Comparison of ENCODE assay signal across 31 mouse cellular contexts in the genomic region with DNA sequence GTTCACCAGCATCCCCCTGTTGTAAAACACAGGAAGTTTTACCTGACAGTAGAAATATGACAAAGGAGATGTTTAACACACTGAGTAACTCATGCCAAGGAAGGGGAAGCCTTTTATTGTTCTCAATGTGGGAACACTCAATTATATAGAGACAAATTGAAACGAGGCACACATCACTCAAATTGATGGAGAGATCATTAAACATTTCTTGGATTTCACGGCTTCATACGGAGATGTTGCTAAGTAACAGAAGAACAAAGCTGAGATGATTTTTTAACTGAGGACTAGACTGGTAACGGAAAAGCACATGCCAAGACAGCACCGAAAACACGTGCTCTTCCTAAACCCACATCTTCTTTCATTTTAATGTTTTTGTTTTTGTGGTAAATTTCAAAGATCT.
A peak's percentile ranks its signal among the peaks of the same experiment; 100 is the strongest.
DNase-seq lines count a peak whose midpoint lies in the region; ATAC-seq lines count a peak whose summit lies in the region.
"Had no signal": no experiment of that assay in that cellular context is flagged by ENCODE, and none has a peak within 500 bp of the region (broad histone marks: within the 10 kb centered on the region; RNA-seq: fewer than 3 reads in every experiment).

No protein-coding gene starts in this region.

- peaks cover 3% of the 10 kb centered on the region; the same call in 1 of the 2 replicates for H3K9me3 ChIP-seq in forebrain, embryonic 10.5 days
- peaks cover 3% of the 10 kb centered on the region; the same call in 1 of the 2 replicates for H3K9me3 ChIP-seq in forebrain, embryonic 11.5 days (ENCODE audit: control insufficient read depth, low read length)
- no peaks in the 10 kb centered on the region; the same call in 1 of the 2 replicates for H3K9me3 ChIP-seq in midbrain, embryonic 16.5 days (replicated peaks; ENCODE audit: control insufficient read depth, low read length, poor library complexity, severe bottlenecking)
- no peaks in the 10 kb centered on the region for H3K9me3 ChIP-seq in midbrain, embryonic 13.5 days
- no peaks in the 10 kb centered on the region; the same call in 1 of the 2 replicates for H3K9me3 ChIP-seq in forebrain, embryonic 16.5 days (ENCODE audit: control insufficient read depth, low read length)
- H3K9me3 ChIP-seq in intestine, embryonic 15.5 days = no peaks in the 10 kb centered on the region
- H3K9me3 ChIP-seq in neural tube, embryonic 15.5 days (replicated peaks) = no peaks in the 10 kb centered on the region
- H3K9me3 ChIP-seq: embryonic facial prominence, embryonic 12.5 days; heart, embryonic 12.5 days; limb, embryonic 10.5 days; limb, embryonic 15.5 days; liver, embryonic 13.5 days; stomach, embryonic 15.5 days had no signal

- H3K4me3 ChIP-seq in forebrain, embryonic 10.5 days = no peak overlapping the region
- H3K4me3 ChIP-seq in forebrain, embryonic 11.5 days (ENCODE audit: low read depth, low read length) = no peak overlapping the region
- no peak overlapping the region for H3K4me3 ChIP-seq in midbrain, embryonic 16.5 days (ENCODE audit: low read depth, low read length)
- no peak overlapping the region for H3K4me3 ChIP-seq in midbrain, embryonic 13.5 days (replicated peaks)
- H3K4me3 ChIP-seq in forebrain, embryonic 16.5 days (replicated peaks; ENCODE audit: low read length) = no peak overlapping the region
- no peak overlapping the region for H3K4me3 ChIP-seq in intestine, embryonic 15.5 days (replicated peaks)
- H3K4me3 ChIP-seq in neural tube, embryonic 15.5 days (replicated peaks) = no peak overlapping the region
- H3K4me3 ChIP-seq: embryonic facial prominence, embryonic 12.5 days; heart, adult 2 months; heart, embryonic 12.5 days; limb, embryonic 10.5 days; limb, embryonic 15.5 days; liver, embryonic 13.5 days; stomach, embryonic 15.5 days had no signal

- 76% methylated on average over 6 of the region's 6 CpGs for WGBS in forebrain, embryonic 10.5 days
- WGBS in forebrain, embryonic 11.5 days = 57% methylated on average over 6 of the region's 6 CpGs
- 37% methylated on average over 6 of the region's 6 CpGs for WGBS in midbrain, embryonic 16.5 days
- WGBS in midbrain, embryonic 13.5 days = 59% methylated on average over 6 of the region's 6 CpGs
- 27% methylated on average over 6 of the region's 6 CpGs for WGBS in forebrain, embryonic 16.5 days
- 77% methylated on average over 6 of the region's 6 CpGs for WGBS in intestine, embryonic 15.5 days
- 45% methylated on average over 6 of the region's 6 CpGs for WGBS in neural tube, embryonic 15.5 days

- no peak overlapping the region for H3K9ac ChIP-seq in forebrain, embryonic 11.5 days (ENCODE audit: low read length)
- no peak overlapping the region for H3K9ac ChIP-seq in midbrain, embryonic 16.5 days (ENCODE audit: low read depth, low read length)
- H3K9ac ChIP-seq in midbrain, embryonic 13.5 days (replicated peaks) = no peak overlapping the region
- H3K9ac ChIP-seq in forebrain, embryonic 16.5 days (replicated peaks; ENCODE audit: low read depth, low read length) = no peak overlapping the region
- H3K9ac ChIP-seq in intestine, embryonic 15.5 days = no peak overlapping the region
- H3K9ac ChIP-seq in neural tube, embryonic 15.5 days (replicated peaks) = no peak overlapping the region
- H3K9ac ChIP-seq: embryonic facial prominence, embryonic 12.5 days; heart, embryonic 12.5 days; limb, embryonic 15.5 days; liver, embryonic 13.5 days; stomach, embryonic 15.5 days had no signal

- no peak for DNase-seq in forebrain, embryonic 10.5 days (ENCODE audit: extremely low spot score, low spot score)
- DNase-seq in forebrain, embryonic 11.5 days (ENCODE audit: low spot score) = no peak
- no peak for DNase-seq in lung, postnatal 14 days
- DNase-seq: adrenal gland, adult 2 months; adrenal gland, postnatal 36 days; cerebellum, adult 8-10 months; cerebellum, postnatal 36 days; heart, adult 2 months; kidney, adult 9 months; kidney, postnatal 14 days; layer of hippocampus, adult 9-11 months; liver, embryonic 13.5 days; lung, adult 18-20 months; retina, postnatal 1 day; right cerebral cortex, postnatal 14 days; thymus, adult 18-20 months; thymus, postnatal 25 days had no signal

- ATAC-seq in forebrain, embryonic 11.5 days (replicated peaks; ENCODE audit: low FRiP score) = no peak
- ATAC-seq in midbrain, embryonic 16.5 days = 0 out of 2 replicates have a peak, but pooled peaks have one; percentile 15
- ATAC-seq in midbrain, embryonic 13.5 days = no peak
- ATAC-seq in forebrain, embryonic 16.5 days = peak; percentile 78
- no peak for ATAC-seq in intestine, embryonic 15.5 days
- ATAC-seq in neural tube, embryonic 15.5 days (ENCODE audit: low FRiP score) = no peak
- ATAC-seq: intestine, embryonic 16.5 days; lung, postnatal 0 days had no signal

- H3K27ac ChIP-seq in forebrain, embryonic 10.5 days = peak overlapping the region; percentile 81; the same call in 1 of the 2 replicates
- H3K27ac ChIP-seq in forebrain, embryonic 11.5 days (ENCODE audit: low read depth, low read length) = no peak overlapping the region; the same call in 1 of the 2 replicates
- H3K27ac ChIP-seq in midbrain, embryonic 16.5 days (ENCODE audit: low read length) = no peak overlapping the region
- H3K27ac ChIP-seq in midbrain, embryonic 13.5 days = no peak overlapping the region
- H3K27ac ChIP-seq in forebrain, embryonic 16.5 days (ENCODE audit: low read length) = no peak overlapping the region
- no peak overlapping the region for H3K27ac ChIP-seq in intestine, embryonic 15.5 days
- H3K27ac ChIP-seq in neural tube, embryonic 15.5 days (replicated peaks) = no peak overlapping the region
- H3K27ac ChIP-seq: embryonic facial prominence, embryonic 12.5 days; heart, adult 2 months; limb, embryonic 10.5 days; limb, embryonic 15.5 days; liver, embryonic 13.5 days; macrophage; stomach, embryonic 15.5 days had no signal

- H3K36me3 ChIP-seq in forebrain, embryonic 10.5 days (replicated peaks) = no peaks in the 10 kb centered on the region
- H3K36me3 ChIP-seq in forebrain, embryonic 11.5 days (ENCODE audit: control insufficient read depth, insufficient read depth, low read length) = no peaks in the 10 kb centered on the region
- no peaks in the 10 kb centered on the region for H3K36me3 ChIP-seq in midbrain, embryonic 16.5 days (ENCODE audit: control insufficient read depth, insufficient read depth, low read length)
- H3K36me3 ChIP-seq in midbrain, embryonic 13.5 days = no peaks in the 10 kb centered on the region
- H3K36me3 ChIP-seq in forebrain, embryonic 16.5 days (ENCODE audit: control insufficient read depth, insufficient read depth) = no peaks in the 10 kb centered on the region
- no peaks in the 10 kb centered on the region for H3K36me3 ChIP-seq in intestine, embryonic 15.5 days
- no peaks in the 10 kb centered on the region for H3K36me3 ChIP-seq in neural tube, embryonic 15.5 days
- H3K36me3 ChIP-seq: embryonic facial prominence, embryonic 12.5 days; heart, embryonic 12.5 days; limb, embryonic 10.5 days; limb, embryonic 15.5 days; liver, embryonic 13.5 days; stomach, embryonic 15.5 days had no signal

- no peaks in the 10 kb centered on the region for H3K27me3 ChIP-seq in forebrain, embryonic 10.5 days (ENCODE audit: poor library complexity, severe bottlenecking)
- H3K27me3 ChIP-seq in forebrain, embryonic 11.5 days (ENCODE audit: control insufficient read depth, insufficient read depth, low read length) = no peaks in the 10 kb centered on the region
- no peaks in the 10 kb centered on the region for H3K27me3 ChIP-seq in midbrain, embryonic 16.5 days (ENCODE audit: control insufficient read depth, insufficient read depth, low read depth, low read length)
- H3K27me3 ChIP-seq in midbrain, embryonic 13.5 days = no peaks in the 10 kb centered on the region
- H3K27me3 ChIP-seq in forebrain, embryonic 16.5 days (replicated peaks; ENCODE audit: control insufficient read depth, insufficient read depth, low read length) = no peaks in the 10 kb centered on the region
- no peaks in the 10 kb centered on the region for H3K27me3 ChIP-seq in intestine, embryonic 15.5 days (replicated peaks)
- H3K27me3 ChIP-seq in neural tube, embryonic 15.5 days (replicated peaks) = no peaks in the 10 kb centered on the region
- H3K27me3 ChIP-seq: CH12.LX; embryonic facial prominence, embryonic 12.5 days; heart, embryonic 12.5 days; limb, embryonic 15.5 days; liver, embryonic 13.5 days; stomach, embryonic 15.5 days had no signal

- peaks cover 26% of the 10 kb centered on the region for H3K4me1 ChIP-seq in forebrain, embryonic 10.5 days
- peaks cover 5% of the 10 kb centered on the region; the same call in 1 of the 2 replicates for H3K4me1 ChIP-seq in forebrain, embryonic 11.5 days (replicated peaks; ENCODE audit: control insufficient read depth, insufficient read depth, low read length)
- no peaks in the 10 kb centered on the region for H3K4me1 ChIP-seq in midbrain, embryonic 16.5 days (ENCODE audit: control insufficient read depth, insufficient read depth, low read length)
- peaks cover 10% of the 10 kb centered on the region; the same call in 1 of the 2 replicates for H3K4me1 ChIP-seq in midbrain, embryonic 13.5 days (replicated peaks)
- H3K4me1 ChIP-seq in forebrain, embryonic 16.5 days (replicated peaks; ENCODE audit: control insufficient read depth, insufficient read depth, low read length) = peaks cover 5% of the 10 kb centered on the region
- no peaks in the 10 kb centered on the region for H3K4me1 ChIP-seq in intestine, embryonic 15.5 days (replicated peaks)
- H3K4me1 ChIP-seq in neural tube, embryonic 15.5 days = 0 out of 2 replicates have a peak, but pooled peaks cover 3% of the 10 kb centered on the region
- H3K4me1 ChIP-seq: embryonic facial prominence, embryonic 12.5 days; heart, embryonic 12.5 days; limb, embryonic 15.5 days; liver, embryonic 13.5 days; stomach, embryonic 15.5 days had no signal

- H3K4me2 ChIP-seq in forebrain, embryonic 11.5 days (ENCODE audit: low read depth, low read length, severe bottlenecking) = no peak overlapping the region
- no peak overlapping the region for H3K4me2 ChIP-seq in midbrain, embryonic 16.5 days (ENCODE audit: low read length)
- no peak overlapping the region for H3K4me2 ChIP-seq in midbrain, embryonic 13.5 days (replicated peaks)
- H3K4me2 ChIP-seq in forebrain, embryonic 16.5 days (ENCODE audit: low read length) = no peak overlapping the region
- H3K4me2 ChIP-seq in intestine, embryonic 15.5 days (replicated peaks) = no peak overlapping the region
- H3K4me2 ChIP-seq in neural tube, embryonic 15.5 days = no peak overlapping the region
- H3K4me2 ChIP-seq: embryonic facial prominence, embryonic 12.5 days; heart, embryonic 12.5 days; limb, embryonic 15.5 days; liver, embryonic 13.5 days; stomach, embryonic 15.5 days had no signal

Comparison
In these comparisons a context has a peak if more than half of its experiments do, and no peak if none do; other contexts are left out.
1. ATAC-seq: peak in midbrain, embryonic 16.5 days (single experiment) and forebrain, embryonic 16.5 days (single experiment); none in forebrain, embryonic 11.5 days (single experiment), midbrain, embryonic 13.5 days (single experiment), intestine, embryonic 15.5 days (single experiment) and neural tube, embryonic 15.5 days (single experiment).